Comparison of ENCODE assay signal across 8 mouse cellular contexts in the genomic region with DNA sequence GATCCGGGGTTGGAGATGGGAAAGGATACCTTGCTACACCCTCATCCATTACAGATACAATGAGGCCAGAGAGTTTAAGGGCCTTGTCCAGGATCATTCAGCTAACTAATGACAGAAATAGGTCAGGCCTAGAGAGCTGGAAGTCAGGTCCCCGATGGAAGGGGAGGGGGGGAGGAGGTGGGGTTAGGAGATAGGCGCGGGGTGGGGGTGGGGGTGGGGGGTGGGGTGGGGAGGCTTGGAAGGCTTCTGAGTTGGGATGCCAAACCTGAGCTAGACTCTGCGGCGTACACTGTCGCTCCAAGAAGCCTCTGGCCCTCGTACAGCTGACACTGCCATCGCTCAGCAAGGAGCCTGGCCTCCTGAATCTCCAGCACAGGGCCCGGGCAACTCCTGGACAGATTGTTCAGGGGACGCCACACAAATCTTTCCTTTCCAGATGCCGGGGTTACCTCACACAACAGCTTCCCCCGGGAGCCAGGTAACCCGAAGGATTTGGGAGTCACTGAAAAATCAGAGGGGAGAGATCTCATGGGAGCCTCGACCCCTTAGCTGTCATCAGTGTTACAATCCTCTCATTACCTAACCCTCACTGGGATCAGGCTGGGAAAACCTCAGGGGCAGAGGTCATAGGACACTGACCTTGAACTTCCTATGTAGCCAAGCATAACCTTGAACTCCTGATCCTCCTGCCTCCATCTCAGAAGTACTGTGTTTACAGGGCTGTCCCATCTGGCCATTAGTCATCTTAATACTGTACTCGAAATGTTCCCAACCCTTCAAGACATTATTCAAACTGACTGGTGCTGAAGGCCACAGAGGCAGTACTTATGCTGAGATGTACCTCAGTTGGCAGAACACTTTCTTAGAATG. TPM values are rescaled to one million over a fixed set of nuclear protein-coding genes. Genes with fewer than 3 reads are reported as not detected.
DNase-seq lines count a peak whose midpoint lies in the region; ATAC-seq and TF ChIP-seq lines count a peak whose summit lies in the region.

No protein-coding gene starts in this region.

- H3K4me1 ChIP-seq in heart, embryonic 12.5 days (replicated peaks): peaks cover 20% of the 10 kb centered on the region
- peaks cover 14% of the 10 kb centered on the region for H3K4me1 ChIP-seq in heart, postnatal 0 days (ENCODE audit: control insufficient read depth, insufficient read depth)
- peaks cover 36% of the 10 kb centered on the region for H3K4me1 ChIP-seq in midbrain, embryonic 13.5 days (replicated peaks)

- peak overlapping the region; percentile 84 for H3K4me2 ChIP-seq in heart, embryonic 12.5 days
- H3K4me2 ChIP-seq in heart, postnatal 0 days (ENCODE audit: low read depth, low read length): peak overlapping the region; percentile 66
- peak overlapping the region; percentile 63 for H3K4me2 ChIP-seq in midbrain, embryonic 13.5 days (replicated peaks)

- no peaks in the 10 kb centered on the region for H3K9me3 ChIP-seq in heart, embryonic 12.5 days (replicated peaks)
- no peaks in the 10 kb centered on the region for H3K9me3 ChIP-seq in heart, postnatal 0 days (replicated peaks; ENCODE audit: control insufficient read depth, low read length)
- H3K9me3 ChIP-seq in midbrain, embryonic 13.5 days: no peaks in the 10 kb centered on the region

- H3K4me3 ChIP-seq in heart, embryonic 12.5 days: peak overlapping the region; percentile 56
- peak overlapping the region; percentile 48 for H3K4me3 ChIP-seq in heart, postnatal 0 days (ENCODE audit: low read depth, low read length)
- H3K4me3 ChIP-seq in midbrain, embryonic 13.5 days (replicated peaks): peak overlapping the region; percentile 42

- no peak for TF ChIP-seq POLR2A in brain, embryonic 14.5 days (IDR thresholded peaks at IDR 0.05; ENCODE audit: borderline replicate concordance, extremely low read depth, insufficient read depth, insufficient read length, poor library complexity, severe bottlenecking)

- no peak for TF ChIP-seq EP300 in heart, postnatal 0 days (IDR thresholded peaks at IDR 0.05; ENCODE audit: low read depth)

- peak overlapping the region; percentile 73 for H3K9ac ChIP-seq in heart, embryonic 12.5 days
- H3K9ac ChIP-seq in heart, postnatal 0 days (replicated peaks; ENCODE audit: low read depth, low read length): peak overlapping the region; percentile 54; the same call in 1 of the 2 replicates
- H3K9ac ChIP-seq in midbrain, embryonic 13.5 days (replicated peaks): peak overlapping the region; percentile 76

- peak overlapping the region; percentile 96 for H3K27ac ChIP-seq in heart, embryonic 12.5 days (ENCODE audit: poor library complexity, severe bottlenecking)
- peak overlapping the region; percentile 94 for H3K27ac ChIP-seq in heart, postnatal 0 days (ENCODE audit: low read depth)
- peak overlapping the region; percentile 99 for H3K27ac ChIP-seq in midbrain, embryonic 13.5 days

- WGBS in heart, embryonic 12.5 days: 38% methylated on average over 13 of the region's 16 CpGs
- WGBS in heart, postnatal 0 days: 44% methylated on average over 14 of the region's 16 CpGs
- WGBS in midbrain, embryonic 13.5 days: 21% methylated on average over 16 of the region's 16 CpGs

- TF ChIP-seq CTCF in brain, embryonic 14.5 days (IDR thresholded peaks at IDR 0.05; ENCODE audit: borderline replicate concordance, extremely low read depth, insufficient read depth, insufficient read length): no peak
- no peak for TF ChIP-seq CTCF in heart, postnatal 0 days (IDR thresholded peaks at IDR 0.05; ENCODE audit: low read depth)

- no peak for DNase-seq in heart, adult 9 months (ENCODE audit: low spot score in 2 of 2)
- peak; percentile 45 for DNase-seq in brain, embryonic 14.5 days (ENCODE audit: low read depth)
- no peak for DNase-seq in heart, postnatal 0 days (ENCODE audit: low spot score)
- no peak for DNase-seq in right cerebral cortex, adult 18-20 months
- DNase-seq in T-cell, adult 2 months (ENCODE audit: low spot score): no peak

- H3K36me3 ChIP-seq in heart, embryonic 12.5 days: no peaks in the 10 kb centered on the region
- H3K36me3 ChIP-seq in heart, postnatal 0 days (replicated peaks; ENCODE audit: control insufficient read depth, insufficient read depth, low read length): no peaks in the 10 kb centered on the region
- H3K36me3 ChIP-seq in midbrain, embryonic 13.5 days: no peaks in the 10 kb centered on the region

- H3K27me3 ChIP-seq in heart, embryonic 12.5 days (replicated peaks): peaks cover 16% of the 10 kb centered on the region
- H3K27me3 ChIP-seq in heart, postnatal 0 days (ENCODE audit: control insufficient read depth, insufficient read depth, low read length): no peaks in the 10 kb centered on the region; the same call in 1 of the 2 replicates
- H3K27me3 ChIP-seq in midbrain, embryonic 13.5 days: peaks cover 14% of the 10 kb centered on the region; the same call in 1 of the 2 replicates

- ATAC-seq in heart, embryonic 12.5 days (ENCODE audit: insufficient number of reproducible peaks, low FRiP score): no peak
- no peak for ATAC-seq in heart, postnatal 0 days (ENCODE audit: insufficient read depth, low read depth)
- ATAC-seq in midbrain, embryonic 13.5 days: no peak
- no peak for ATAC-seq in inflammation-experienced regulatory T-cells, adult 6 months

RNA-seq across cellular contexts. Expression of a gene that starts 6.3 kb away (rescaled TPM):
- polyA plus RNA-seq in heart, embryonic 12.5 days (2016; fragmentation: Nextera tagmentation; extraction: Ambion mirVana): 1.4 and 1.5 TPM in 2 replicates
- polyA plus RNA-seq in brain, embryonic 14.5 days (2012; rRNA removed): 3.8 and 4.5 TPM in 2 replicates
- total RNA-seq in heart, postnatal 0 days (2014; rRNA removed; ENCODE audit: low replicate concordance): 0.11 and 0.27 TPM in 2 replicates
- 0.82 and 0.85 TPM in 2 replicates for polyA plus RNA-seq in heart, postnatal 0 days (2015; fragmentation: Nextera tagmentation; extraction: Ambion mirVana)
- 2.3 and 2.5 TPM in 2 replicates for polyA plus RNA-seq in midbrain, embryonic 13.5 days (2015; fragmentation: Nextera tagmentation; extraction: Ambion mirVana)
- polyA plus RNA-seq in inflammation-experienced regulatory T-cells, adult 6 months (2017; shearing (Covaris generic)): 10 to 100 TPM; 30.8 to 40.1 (median 38.3) TPM

RNA-seq across cellular contexts. Expression of a gene that starts 14.7 kb away (rescaled TPM):
- polyA plus RNA-seq in heart, embryonic 12.5 days (2016; fragmentation: Nextera tagmentation; extraction: Ambion mirVana): 233 and 243 TPM in 2 replicates
- polyA plus RNA-seq in brain, embryonic 14.5 days (2012; rRNA removed): 2,630 and 3,258 TPM in 2 replicates
- 323 and 565 TPM in 2 replicates for total RNA-seq in heart, postnatal 0 days (2014; rRNA removed; ENCODE audit: low replicate concordance)
- polyA plus RNA-seq in heart, postnatal 0 days (2015; fragmentation: Nextera tagmentation; extraction: Ambion mirVana): 221 and 246 TPM in 2 replicates
- 662 and 802 TPM in 2 replicates for polyA plus RNA-seq in midbrain, embryonic 13.5 days (2015; fragmentation: Nextera tagmentation; extraction: Ambion mirVana)
- 10 to 100 TPM in 2 of 3 experiments, 1 to 10 TPM in 1; 9.5 to 15.5 (median 12.1) TPM for polyA plus RNA-seq in inflammation-experienced regulatory T-cells, adult 6 months (2017; shearing (Covaris generic))

RNA-seq across cellular contexts. Expression of a gene that starts 17.2 kb away (rescaled TPM):
- not detected in 2 replicates for polyA plus RNA-seq in heart, embryonic 12.5 days (2016; fragmentation: Nextera tagmentation; extraction: Ambion mirVana)
- 0.09 and 0.14 TPM in 2 replicates for polyA plus RNA-seq in brain, embryonic 14.5 days (2012; rRNA removed)
- total RNA-seq in heart, postnatal 0 days (2014; rRNA removed; ENCODE audit: low replicate concordance): 4.5 TPM in 1 of 2 replicates, not detected in the other
- 0.04 and 0.10 TPM in 2 replicates for polyA plus RNA-seq in heart, postnatal 0 days (2015; fragmentation: Nextera tagmentation; extraction: Ambion mirVana)
- polyA plus RNA-seq in midbrain, embryonic 13.5 days (2015; fragmentation: Nextera tagmentation; extraction: Ambion mirVana): 0.07 TPM in 1 of 2 replicates, not detected in the other
- 100 to 1,000 TPM; 319 to 446 (median 407) TPM for polyA plus RNA-seq in inflammation-experienced regulatory T-cells, adult 6 months (2017; shearing (Covaris generic))

RNA-seq across cellular contexts. Expression of a gene that starts 26.0 kb away (rescaled TPM):
- 357 and 358 TPM in 2 replicates for polyA plus RNA-seq in heart, embryonic 12.5 days (2016; fragmentation: Nextera tagmentation; extraction: Ambion mirVana)
- 551 and 626 TPM in 2 replicates for polyA plus RNA-seq in brain, embryonic 14.5 days (2012; rRNA removed)
- total RNA-seq in heart, postnatal 0 days (2014; rRNA removed; ENCODE audit: low replicate concordance): 333 and 532 TPM in 2 replicates
- polyA plus RNA-seq in heart, postnatal 0 days (2015; fragmentation: Nextera tagmentation; extraction: Ambion mirVana): 296 and 298 TPM in 2 replicates
- polyA plus RNA-seq in midbrain, embryonic 13.5 days (2015; fragmentation: Nextera tagmentation; extraction: Ambion mirVana): 419 and 462 TPM in 2 replicates
- 10 to 100 TPM; 35.6 to 70.5 (median 42.2) TPM for polyA plus RNA-seq in inflammation-experienced regulatory T-cells, adult 6 months (2017; shearing (Covaris generic))

RNA-seq across cellular contexts. Expression of a gene that starts 41.4 kb away (rescaled TPM):
- 1.9 and 2.2 TPM in 2 replicates for polyA plus RNA-seq in heart, embryonic 12.5 days (2016; fragmentation: Nextera tagmentation; extraction: Ambion mirVana)
- 107 and 117 TPM in 2 replicates for polyA plus RNA-seq in brain, embryonic 14.5 days (2012; rRNA removed)
- 2.9 and 9.7 TPM in 2 replicates for total RNA-seq in heart, postnatal 0 days (2014; rRNA removed; ENCODE audit: low replicate concordance)
- polyA plus RNA-seq in heart, postnatal 0 days (2015; fragmentation: Nextera tagmentation; extraction: Ambion mirVana): 1.2 and 1.5 TPM in 2 replicates
- polyA plus RNA-seq in midbrain, embryonic 13.5 days (2015; fragmentation: Nextera tagmentation; extraction: Ambion mirVana): 19.2 and 22.9 TPM in 2 replicates
- polyA plus RNA-seq in inflammation-experienced regulatory T-cells, adult 6 months (2017; shearing (Covaris generic)): under 1 TPM in 2 of 3 experiments, not detected in 1; 0.16 to 0.19 TPM

Comparison
In these comparisons a context has a peak if more than half of its experiments do, and no peak if none do; other contexts are left out.
1. RNA of a gene that starts 14.7 kb away (polyA plus RNA-seq): 2,630 to 3,258 TPM in brain, embryonic 14.5 days, 662 to 802 TPM in midbrain, embryonic 13.5 days, 233 to 243 TPM in heart, embryonic 12.5 days and 221 to 246 TPM in heart, postnatal 0 days; 9.5 to 15.5 TPM in inflammation-experienced regulatory T-cells, adult 6 months; every median in the first group is over 10 times any median in the second.
2. RNA of a gene that starts 17.2 kb away (polyA plus RNA-seq): 319 to 446 TPM in inflammation-experienced regulatory T-cells, adult 6 months; 0.09 to 0.14 TPM in brain, embryonic 14.5 days, 0.04 to 0.10 TPM in heart, postnatal 0 days, 0.07 TPM in midbrain, embryonic 13.5 days and not detected in heart, embryonic 12.5 days; every median in the first group is over 100 times any median in the second.
3. Peak in every context shown above with its lines, with median percentiles within 50 percentile points of each other: H3K27ac ChIP-seq, H3K4me2 ChIP-seq, H3K4me3 ChIP-seq and H3K9ac ChIP-seq.